Mouse (Mus musculus) liver, postnatal 0 days (tissue): Measurements from ENCODE around the gene Cmtr1. TPM values are rescaled to one million over a fixed set of nuclear protein-coding genes. Genes with fewer than 3 reads are reported as not detected.

Experiments
- ATAC-seq: fragments of 200-750 bp; cut with Nextera tagmentation; 2 replicates; pipeline ENCODE4 v1.8.0; 2017; ENCODE audit warnings: mild to moderate bottlenecking, moderate library complexity
- DNase-seq: peaks from one replicate; pipeline ENCODE4 v3.0.0-alpha.2; 2016
- H3K27ac ChIP-seq: fragments of 300-500 bp; sonication (generic); 2 replicates; pipeline ENCODE4 v1.5.1; 2014; ENCODE audit warnings: antibody characterized with exemption, moderate library complexity, mild to moderate bottlenecking, low read depth
- H3K27me3 ChIP-seq: fragments of 300-500 bp; sonication (generic); 2 replicates; pipeline ENCODE4 v1.6.1; 2014; ENCODE audit warnings: low read length, control low read depth, mixed read lengths; ENCODE audit not compliant: insufficient read depth
- H3K36me3 ChIP-seq: fragments of 300-500 bp; sonication (generic); replicated peaks from 2 replicates; pipeline ENCODE4 v1.6.1; 2014; ENCODE audit warnings: mild to moderate bottlenecking, control low read depth, low read length, moderate library complexity, mixed read lengths; ENCODE audit not compliant: insufficient read depth
- H3K4me1 ChIP-seq: fragments of 300-500 bp; sonication (generic); 2 replicates; pipeline ENCODE4 v1.6.1; 2014; ENCODE audit warnings: antibody characterized with exemption, mild to moderate bottlenecking, control low read depth; ENCODE audit not compliant: insufficient read depth
- H3K4me2 ChIP-seq: fragments of 300-500 bp; sonication (generic); 2 replicates; pipeline ENCODE4 v1.6.1; 2014; ENCODE audit warnings: low read depth, mild to moderate bottlenecking, low read length, moderate library complexity, mixed read lengths
- H3K4me3 ChIP-seq: fragments of 300-500 bp; sonication (generic); 2 replicates; pipeline ENCODE4 v1.5.1; 2014; ENCODE audit warnings: low read depth, low read length
- H3K9ac ChIP-seq: fragments of 300-500 bp; sonication (generic); replicated peaks from 2 replicates; pipeline ENCODE4 v1.6.1; 2014; ENCODE audit warnings: mild to moderate bottlenecking, moderate library complexity
- H3K9me3 ChIP-seq: fragments of 300-500 bp; sonication (generic); 2 replicates; pipeline ENCODE4 v1.6.1; 2016; ENCODE audit warnings: mild to moderate bottlenecking, control low read depth, low read length, mixed read lengths
- CTCF ChIP-seq: sonication (generic); IDR thresholded peaks from 2 replicates; pipeline ENCODE4 v1.5.1; 2016; ENCODE audit warnings: antibody characterized with exemption, low read depth
- EP300 ChIP-seq: IDR thresholded peaks from 2 replicates; pipeline ENCODE4 v1.6.1; 2016; ENCODE audit warnings: antibody characterized with exemption, low read depth, mild to moderate bottlenecking
- WGBS: fragments of 180-500 bp; shearing (Covaris S2); extraction: QIAGEN DNeasy Blood & Tissue Kit; methylation state at CpG from one replicate; pipeline ENCODE4 v1.1.7; 2014; ENCODE audit not compliant: insufficient replicate concordance; 5-methylcytosine and 5-hydroxymethylcytosine counted together
- polyA plus RNA-seq: library from polyadenylated mRNA; unstranded; fragments of >200 nt; fragmentation: Nextera tagmentation; extraction: Ambion mirVana; gene quantifications from 2 replicates; pipeline ENCODE4 v1.2.1, GENCODE M21; 2015

Cmtr1 gene
- polyA plus RNA-seq, 1 experiment from 2014 or later, result 57.2 TPM

- no peak overlapping the region for H3K4me2 ChIP-seq
- H3K27ac ChIP-seq, result no peak overlapping the region
- H3K36me3 ChIP-seq, result peaks cover 81% of the 10 kb centered on the region
- H3K4me1 ChIP-seq, result peaks cover 6% of the 10 kb centered on the region; the same call in 1 of the 2 replicates
- DNase-seq (no peak), ATAC-seq (no peak)
- H3K4me3 ChIP-seq, result no peak overlapping the region
- H3K9me3 ChIP-seq, result no peaks in the 10 kb centered on the region
- no peak for TF ChIP-seq CTCF
- no peak for TF ChIP-seq EP300
- no peak overlapping the region for H3K9ac ChIP-seq
- 62% methylated on average over 6 of the region's 6 CpGs for WGBS
- H3K27me3 ChIP-seq, result no peaks in the 10 kb centered on the region
Observed at GRCm38 (mm10) chr17:29690257-29690656, 29.9 kb downstream of the Cmtr1 start.

GRCm38 (mm10) chr17:29692827-29693226 lies 32.4 kb downstream of the Cmtr1 start:
- TF ChIP-seq CTCF (no peak), EP300 (peak; percentile 69)
- no peak for ATAC-seq
- WGBS, result 67% methylated on average over 2 of the region's 2 CpGs

GRCm38 (mm10) chr17:29693571-29693970 lies 33.2 kb downstream of the Cmtr1 start:
- TF ChIP-seq EP300, result no peak
- H3K9ac ChIP-seq, result no peak overlapping the region
- H3K27ac ChIP-seq, result no peak overlapping the region
- H3K4me1 ChIP-seq, result no peaks in the 10 kb centered on the region
- ATAC-seq (no peak), DNase-seq (no peak)
- H3K4me2 ChIP-seq, result no peak overlapping the region
- H3K36me3 ChIP-seq, result peaks cover 79% of the 10 kb centered on the region
- H3K27me3 ChIP-seq, result no peaks in the 10 kb centered on the region
- H3K4me3 ChIP-seq, result no peak overlapping the region
- WGBS, result 53% methylated on average over 2 of the region's 2 CpGs
- H3K9me3 ChIP-seq, result no peaks in the 10 kb centered on the region

More at GRCm38 (mm10) chr17:29692827-29693226, 32.4 kb downstream of the Cmtr1 start:
- Histone ChIP-seq H3K9ac (no peak overlapping the region), H3K9me3 (no peaks in the 10 kb centered on the region), H3K4me1 (peaks cover under 1% of the 10 kb centered on the region; the same call in 1 of the 2 replicates), H3K4me2 (no peak overlapping the region), H3K36me3 (peaks cover 77% of the 10 kb centered on the region), H3K27me3 (no peaks in the 10 kb centered on the region), H3K4me3 (no peak overlapping the region), H3K27ac (no peak overlapping the region)
- DNase-seq, result no peak

- H3K9me3 ChIP-seq, result no peaks in the 10 kb centered on the region
- H3K9ac ChIP-seq, result no peak overlapping the region
- H3K36me3 ChIP-seq, result peaks cover 84% of the 10 kb centered on the region
- no peak overlapping the region for H3K4me2 ChIP-seq
- no peak for TF ChIP-seq EP300
- no peak for TF ChIP-seq CTCF
- 92% methylated on average over 4 of the region's 4 CpGs for WGBS
- H3K4me1 ChIP-seq, result no peaks in the 10 kb centered on the region
- no peak overlapping the region for H3K4me3 ChIP-seq
- H3K27me3 ChIP-seq, result no peaks in the 10 kb centered on the region
- no peak for ATAC-seq
- no peak for DNase-seq
- no peak overlapping the region for H3K27ac ChIP-seq
Observed at GRCm38 (mm10) chr17:29694516-29694915, 34.1 kb downstream of the Cmtr1 start.

- WGBS, result 95% methylated on average over 8 of the region's 8 CpGs
- no peak overlapping the region for H3K4me3 ChIP-seq
- TF ChIP-seq EP300 (no peak), CTCF (no peak)
- no peak for ATAC-seq
- H3K27me3 ChIP-seq, result no peaks in the 10 kb centered on the region
- no peak overlapping the region for H3K27ac ChIP-seq
- no peaks in the 10 kb centered on the region for H3K9me3 ChIP-seq
- no peak for DNase-seq
- peaks cover 87% of the 10 kb centered on the region for H3K36me3 ChIP-seq
- no peak overlapping the region for H3K4me2 ChIP-seq
- H3K9ac ChIP-seq, result no peak overlapping the region
- H3K4me1 ChIP-seq, result no peaks in the 10 kb centered on the region
Observed at GRCm38 (mm10) chr17:29696940-29697339, 36.5 kb downstream of the Cmtr1 start.

- H3K4me1 ChIP-seq, result no peaks in the 10 kb centered on the region
- 85% methylated on average over 6 of the region's 6 CpGs for WGBS
- DNase-seq, result no peak
- no peak overlapping the region for H3K9ac ChIP-seq
- TF ChIP-seq CTCF, result no peak
- TF ChIP-seq EP300, result no peak
- no peak overlapping the region for H3K4me2 ChIP-seq
- no peak overlapping the region for H3K4me3 ChIP-seq
- H3K36me3 ChIP-seq, result peaks cover 95% of the 10 kb centered on the region
- no peaks in the 10 kb centered on the region for H3K9me3 ChIP-seq
- no peaks in the 10 kb centered on the region for H3K27me3 ChIP-seq
- no peak overlapping the region for H3K27ac ChIP-seq
- no peak for ATAC-seq
Observed at GRCm38 (mm10) chr17:29698421-29698820, 38.0 kb downstream of the Cmtr1 start.

GRCm38 (mm10) chr17:29700573-29700972 lies 40.2 kb downstream of the Cmtr1 start:
- Histone ChIP-seq H3K9me3 (no peaks in the 10 kb centered on the region), H3K36me3 (peaks cover 84% of the 10 kb centered on the region), H3K9ac (no peak overlapping the region), H3K4me2 (no peak overlapping the region), H3K4me1 (no peaks in the 10 kb centered on the region), H3K27ac (no peak overlapping the region), H3K27me3 (no peaks in the 10 kb centered on the region), H3K4me3 (no peak overlapping the region)
- no peak for TF ChIP-seq CTCF
- TF ChIP-seq EP300, result no peak
- DNase-seq (no peak), ATAC-seq (no peak)
- 91% methylated on average over 7 of the region's 7 CpGs for WGBS
